15 mouse cellular contexts compared by ENCODE assay signal in genomic region chr11:104622040-104622962, GRCm38 (mm10). TPM values are rescaled to one million over a fixed set of nuclear protein-coding genes. Genes with fewer than 3 reads are reported as not detected.
DNase-seq lines count a peak whose midpoint lies in the region; ATAC-seq and TF ChIP-seq lines count a peak whose summit lies in the region.
"Had no signal": no experiment of that assay in that cellular context is flagged by ENCODE, and none has a peak within 500 bp of the region (broad histone marks: within the 10 kb centered on the region; RNA-seq: fewer than 3 reads in every experiment).

No protein-coding gene starts in this region.

- H3K4me2 ChIP-seq in heart, embryonic 12.5 days = 0 out of 2 replicates have a peak overlapping the region, but pooled peaks have one; percentile 17
- no peak overlapping the region for H3K4me2 ChIP-seq in CH12.LX (ENCODE audit: insufficient read depth, low read depth, poor library complexity, severe bottlenecking)

- no peaks in the 10 kb centered on the region for H3K79me2 ChIP-seq in heart, adult 2 months (replicated peaks; ENCODE audit: control insufficient read depth, insufficient read depth, low read length)
- H3K79me2 ChIP-seq in CH12.LX (replicated peaks; ENCODE audit: control insufficient read depth, extremely low read depth, insufficient read depth, poor library complexity, severe bottlenecking) = no peaks in the 10 kb centered on the region

- no peak for TF ChIP-seq POLR2A in heart, adult 2 months (IDR thresholded peaks at IDR 0.05; ENCODE audit: insufficient read depth, low read depth, low read length)
- no peak for TF ChIP-seq POLR2A in CH12.LX (IDR thresholded peaks at IDR 0.05; ENCODE audit: low read depth, low read length)

- no peak for DNase-seq in heart, adult 2 months
- DNase-seq in CH12.LX (ENCODE audit: extremely low read depth) = peak; percentile 43
- DNase-seq in embryonic facial prominence, embryonic 10.5 days (ENCODE audit: low spot score) = no peak
- no peak for DNase-seq in heart, postnatal 14 days
- no peak for DNase-seq in limb, embryonic 10.5 days (ENCODE audit: low spot score)
- DNase-seq: cerebellum, adult 8-10 months; kidney, adult 11 months; kidney, postnatal 4 days; lung, adult 18-20 months had no signal

- no peaks in the 10 kb centered on the region for H3K36me3 ChIP-seq in heart, embryonic 12.5 days
- H3K36me3 ChIP-seq in heart, adult 2 months (ENCODE audit: control insufficient read depth, insufficient read depth, low read length) = no peaks in the 10 kb centered on the region
- H3K36me3 ChIP-seq in CH12.LX (replicated peaks in 1 of 2; ENCODE audit: control insufficient read depth in 1 of 2, insufficient read depth in 1 of 2, low read length in 1 of 2) = peaks cover 0 to 2% of the 10 kb centered on the region in 2 experiments
- H3K36me3 ChIP-seq in embryonic facial prominence, embryonic 10.5 days (replicated peaks) = no peaks in the 10 kb centered on the region
- no peaks in the 10 kb centered on the region for H3K36me3 ChIP-seq in limb, embryonic 10.5 days
- H3K36me3 ChIP-seq: forebrain, embryonic 10.5 days; hindbrain, embryonic 10.5 days; midbrain, embryonic 10.5 days had no signal

- peaks cover 46% of the 10 kb centered on the region for H3K4me1 ChIP-seq in heart, embryonic 12.5 days (replicated peaks)
- H3K4me1 ChIP-seq in heart, adult 2 months (ENCODE audit: control insufficient read depth, insufficient read depth, low read length) = peaks cover 3% of the 10 kb centered on the region
- H3K4me1 ChIP-seq in CH12.LX (ENCODE audit: control insufficient read depth in 1 of 2, insufficient read depth in 2 of 2) = peaks cover 41 to 98% of the 10 kb centered on the region in 2 experiments
- H3K4me1 ChIP-seq in embryonic facial prominence, embryonic 10.5 days = peaks cover 69% of the 10 kb centered on the region
- peaks cover 45% of the 10 kb centered on the region for H3K4me1 ChIP-seq in limb, embryonic 10.5 days

- no peak for TF ChIP-seq RAD21 in CH12.LX (IDR thresholded peaks at IDR 0.05; ENCODE audit: low read depth, low read length)

- H3K9ac ChIP-seq in heart, embryonic 12.5 days = no peak overlapping the region
- H3K9ac ChIP-seq in heart, adult 2 months (ENCODE audit: low read depth, low read length) = no peak overlapping the region
- no peak overlapping the region for H3K9ac ChIP-seq in CH12.LX (ENCODE audit: insufficient read depth, low read depth)

- no peak for TF ChIP-seq CTCF in heart, adult 2 months (IDR thresholded peaks at IDR 0.05)
- TF ChIP-seq CTCF in CH12.LX (conservative IDR thresholded peaks at IDR 0.05 in 1 of 2, IDR thresholded peaks at IDR 0.05 in 1 of 2; ENCODE audit: low read depth in 2 of 2, low read length in 2 of 2) = no peak

- no peaks in the 10 kb centered on the region for H3K9me3 ChIP-seq in heart, embryonic 12.5 days (replicated peaks)
- H3K9me3 ChIP-seq in CH12.LX (replicated peaks; ENCODE audit: low read length) = peaks cover 3% of the 10 kb centered on the region
- no peaks in the 10 kb centered on the region for H3K9me3 ChIP-seq in embryonic facial prominence, embryonic 10.5 days
- no peaks in the 10 kb centered on the region for H3K9me3 ChIP-seq in limb, embryonic 10.5 days (replicated peaks)
- H3K9me3 ChIP-seq: forebrain, embryonic 10.5 days; hindbrain, embryonic 10.5 days; midbrain, embryonic 10.5 days had no signal

- H3K27me3 ChIP-seq in heart, embryonic 12.5 days (replicated peaks) = no peaks in the 10 kb centered on the region
- no peaks in the 10 kb centered on the region for H3K27me3 ChIP-seq in heart, adult 2 months (ENCODE audit: control insufficient read depth, insufficient read depth, low read length)
- no peaks in the 10 kb centered on the region for H3K27me3 ChIP-seq in CH12.LX (replicated peaks)
- H3K27me3 ChIP-seq in embryonic facial prominence, embryonic 10.5 days (replicated peaks; ENCODE audit: low read depth, poor library complexity, severe bottlenecking) = no peaks in the 10 kb centered on the region
- no peaks in the 10 kb centered on the region for H3K27me3 ChIP-seq in limb, embryonic 10.5 days (ENCODE audit: low read depth, poor library complexity, severe bottlenecking)

- TF ChIP-seq EP300 in heart, adult 2 months (IDR thresholded peaks at IDR 0.05; ENCODE audit: insufficient read depth, low read depth, low read length) = no peak
- TF ChIP-seq EP300 in CH12.LX (IDR thresholded peaks at IDR 0.05; ENCODE audit: low read length) = peak; percentile 80

- in situ Hi-C loops in CH12.LX (cut with MboI; ENCODE audit: low pct_ligation_motif_present, low pct_unique_long_range_greater_than_20kb, low sequenced_read_pairs) = no loop called here

- dilution Hi-C loops in CH12.LX (cut with MboI; ENCODE audit: extremely low pct_ligation_motif_present, extremely low pct_unique_long_range_greater_than_20kb, low sequenced_read_pairs) = no loop called here

- intact Hi-C loops in heart, adult 2 months (cut with DNase I) = no loop called here
- intact Hi-C loops in heart, postnatal 14 days (cut with DNase I) = no loop called here

- H3K27ac ChIP-seq in heart, embryonic 12.5 days (ENCODE audit: poor library complexity, severe bottlenecking) = no peak overlapping the region
- no peak overlapping the region for H3K27ac ChIP-seq in heart, adult 2 months
- no peak overlapping the region for H3K27ac ChIP-seq in CH12.LX (ENCODE audit: insufficient read depth, low read depth)
- no peak overlapping the region for H3K27ac ChIP-seq in embryonic facial prominence, embryonic 10.5 days (replicated peaks)
- no peak overlapping the region for H3K27ac ChIP-seq in limb, embryonic 10.5 days
- H3K27ac ChIP-seq: forebrain, embryonic 10.5 days; hindbrain, embryonic 10.5 days; midbrain, embryonic 10.5 days had no signal

- H3K4me3 ChIP-seq in heart, embryonic 12.5 days = no peak overlapping the region
- H3K4me3 ChIP-seq in heart, adult 2 months = no peak overlapping the region
- H3K4me3 ChIP-seq in CH12.LX (replicated peaks in 1 of 3; ENCODE audit: low read depth in 2 of 3, low read length in 2 of 3, poor library complexity in 1 of 3) = no peak overlapping the region
- H3K4me3 ChIP-seq in embryonic facial prominence, embryonic 10.5 days = no peak overlapping the region
- H3K4me3 ChIP-seq in limb, embryonic 10.5 days = no peak overlapping the region
- H3K4me3 ChIP-seq: forebrain, embryonic 10.5 days; hindbrain, embryonic 10.5 days; midbrain, embryonic 10.5 days had no signal

- no peak for ATAC-seq in heart, embryonic 12.5 days (ENCODE audit: insufficient number of reproducible peaks, low FRiP score)
- peak; percentile 54 for ATAC-seq in inflammation-experienced regulatory T-cells, adult 6 months
- ATAC-seq in megakaryocyte-erythroid progenitor cell, adult 5-6 weeks (replicated peaks; ENCODE audit: low FRiP score, low TSS enrichment, poor library complexity, severe bottlenecking) = peak; percentile 34; the same call in 1 of the 2 replicates

- 25% methylated on average over 12 of the region's 12 CpGs for WGBS in heart, embryonic 12.5 days
- 29% methylated on average over 12 of the region's 12 CpGs for WGBS in heart, adult 2 months
- WGBS in embryonic facial prominence, embryonic 10.5 days = 46% methylated on average over 12 of the region's 12 CpGs
- 57% methylated on average over 10 of the region's 12 CpGs for WGBS in limb, embryonic 10.5 days

TF ChIP-seq in CH12.LX, 34 proteins besides CTCF, POLR2A, EP300 and RAD21 (continues in another document):
- TF ChIP-seq MYC (IDR thresholded peaks at IDR 0.05; ENCODE audit: low read depth, low read length) (no peak), NRF1 (IDR thresholded peaks at IDR 0.05; ENCODE audit: low read depth, low read length) (no peak), JUN (IDR thresholded peaks at IDR 0.05; ENCODE audit: insufficient read depth, low read depth, low read length) (peak; percentile 81), CHD2 (IDR thresholded peaks at IDR 0.05; ENCODE audit: low read length) (no peak), RCOR1 (conservative IDR thresholded peaks at IDR 0.05; ENCODE audit: low read depth, low read length) (no peak), ZMIZ1 (IDR thresholded peaks at IDR 0.05; ENCODE audit: low read depth, low read length) (no peak), USF1 (IDR thresholded peaks at IDR 0.05; ENCODE audit: low read depth, low read length) (no peak), ETS1 (conservative IDR thresholded peaks at IDR 0.05; ENCODE audit: low read depth, low read length) (0 out of 2 replicates have a peak, but pooled peaks have one; percentile 29), MXI1 (IDR thresholded peaks at IDR 0.05; ENCODE audit: low read depth, low read length) (no peak), PAX5 (IDR thresholded peaks at IDR 0.05; ENCODE audit: low read length) (no peak), NELFE (IDR thresholded peaks at IDR 0.05; ENCODE audit: low read depth, low read length) (no peak), IRF4 (IDR thresholded peaks at IDR 0.05; ENCODE audit: low read depth, low read length) (peak; percentile 87), SIN3A (IDR thresholded peaks at IDR 0.05; ENCODE audit: low read length) (no peak), UBTF (IDR thresholded peaks at IDR 0.05; ENCODE audit: low read depth, low read length) (no peak), HCFC1 (IDR thresholded peaks at IDR 0.05; ENCODE audit: low read depth, low read length) (no peak), USF2 (conservative IDR thresholded peaks at IDR 0.05; ENCODE audit: low read depth, low read length) (no peak), BHLHE40 (IDR thresholded peaks at IDR 0.05; ENCODE audit: low read depth, low read length) (peak; percentile 31; the same call in 1 of the 2 replicates), GABPA (IDR thresholded peaks at IDR 0.05; ENCODE audit: insufficient replicate concordance, low read depth, low read length) (no peak), JUND (conservative IDR thresholded peaks at IDR 0.05; ENCODE audit: low read depth, low read length) (peak; percentile 92), ZNF384 (IDR thresholded peaks at IDR 0.05; ENCODE audit: low read depth, low read length) (no peak)

RNA-seq across cellular contexts. Expression of gene Itgb3, which starts 14.5 kb away (rescaled TPM):
- polyA plus RNA-seq in heart, embryonic 12.5 days (2016; fragmentation: Nextera tagmentation; extraction: Ambion mirVana) = 9.6 and 11.9 TPM in 2 replicates
- 1 to 10 TPM; 2.3 to 8.1 TPM for total RNA-seq in heart, adult 2 months (2021)
- polyA plus RNA-seq in heart, adult 2 months (2012; rRNA removed) = 2.7 and 3.6 TPM in 2 replicates
- 1.8 and 3.0 TPM in 2 replicates for total RNA-seq in CH12.LX (2012; rRNA removed)
- 2.9 and 3.2 TPM in 2 replicates for total RNA-seq in CH12.LX (2014; rRNA removed)
- polyA plus RNA-seq in CH12.LX (2012; ENCODE audit: insufficient read length, low read depth) = 9.5 and 11.0 TPM in 2 replicates
- polyA plus RNA-seq in inflammation-experienced regulatory T-cells, adult 6 months (2017; shearing (Covaris generic)) = 10 to 100 TPM in 2 of 3 experiments, 1 to 10 TPM in 1; 6.4 to 17.5 (median 11.8) TPM
- 0.52 and 0.94 TPM in 2 replicates for total RNA-seq in megakaryocyte-erythroid progenitor cell, adult 5-6 weeks (2014; fragmentation: Nextera tagmentation)
- total RNA-seq in megakaryocyte-erythroid progenitor cell, adult 5-6 weeks (2017) = 2.6 and 3.6 TPM in 2 replicates
- 2.9 and 4.2 TPM in 2 replicates for polyA plus RNA-seq in embryonic facial prominence, embryonic 10.5 days (2016; fragmentation: Nextera tagmentation; extraction: Ambion mirVana)
- 1 to 10 TPM; 4.8 to 4.9 TPM for total RNA-seq in heart, postnatal 14 days (2021)
- polyA plus RNA-seq in limb, embryonic 10.5 days (2016; fragmentation: Nextera tagmentation; extraction: Ambion mirVana) = 2.6 and 2.7 TPM in 2 replicates
